Mouse (Mus musculus) heart, adult 2 months (tissue): ENCODE measurements around the gene Cap1.

Experiments
- EP300 ChIP-seq: fragments of 200-500 bp; IDR thresholded peaks from 2 replicates; pipeline ENCODE4 v1.6.1; 2011; ENCODE audit warnings: low read depth, low read length, control low read depth; ENCODE audit not compliant: insufficient read depth
- POLR2A ChIP-seq: fragments of 200-500 bp; IDR thresholded peaks from 2 replicates; pipeline ENCODE4 v1.6.1; 2011; ENCODE audit warnings: mild to moderate bottlenecking, low read depth, low read length, control low read depth; ENCODE audit not compliant: insufficient read depth

DNA sequence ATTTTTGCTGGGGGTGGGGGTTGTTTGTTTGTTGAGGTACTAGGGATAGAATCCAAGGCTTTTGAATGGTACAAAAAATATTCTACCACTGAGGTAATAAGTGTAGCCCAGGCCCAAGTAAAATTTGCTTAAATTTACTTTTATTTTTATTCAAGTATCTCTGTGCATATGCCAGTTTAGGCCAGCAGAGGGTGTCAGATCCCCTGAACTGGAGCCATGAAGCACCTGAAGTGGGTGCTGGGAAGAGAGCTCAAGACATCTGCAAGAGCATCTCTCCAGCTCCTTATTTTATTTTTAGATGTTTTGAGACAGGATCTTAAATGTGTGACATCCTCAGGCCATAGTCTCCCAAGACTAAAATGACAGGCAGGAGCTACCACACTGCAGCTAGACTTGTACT is 15.8 kb downstream of the Cap1 start:
- no peak for TF ChIP-seq POLR2A
- no peak for TF ChIP-seq EP300
